In the genomic region with DNA sequence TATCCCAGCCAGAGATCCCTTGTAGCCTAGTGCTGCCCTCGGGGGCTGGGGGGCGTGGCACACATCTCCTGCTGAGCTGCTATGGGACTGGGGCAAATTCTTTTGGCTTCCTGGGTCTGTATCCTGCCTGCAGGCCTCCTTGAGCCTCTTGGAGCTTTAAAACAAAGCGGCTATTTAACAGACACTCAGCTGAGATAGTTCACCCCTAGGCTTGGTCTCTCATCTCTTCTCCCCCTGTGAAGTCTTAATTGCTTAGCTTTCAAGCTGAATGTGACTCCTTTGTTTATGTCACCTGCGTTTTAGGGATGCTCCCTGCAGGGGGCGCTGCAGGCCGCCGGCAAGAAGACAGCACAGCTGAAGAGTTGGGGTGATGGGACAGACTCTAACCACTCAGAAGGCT, we compare ENCODE assay signal across 10 mouse cellular contexts. TPM values are rescaled to one million over a fixed set of nuclear protein-coding genes. Genes with fewer than 3 reads are reported as not detected.
DNase-seq lines count a peak whose midpoint lies in the region; ATAC-seq and TF ChIP-seq lines count a peak whose summit lies in the region.
"Had no signal": no experiment of that assay in that cellular context is flagged by ENCODE, and none has a peak within 500 bp of the region (broad histone marks: within the 10 kb centered on the region; RNA-seq: fewer than 3 reads in every experiment).

No protein-coding gene starts in this region.

- peak; percentile 37; the same call in 1 of the 2 replicates for TF ChIP-seq CTCF in left cerebral cortex, adult 2 months (IDR thresholded peaks at IDR 0.05)
- TF ChIP-seq CTCF in E14TG2a.4 (conservative IDR thresholded peaks at IDR 0.05; ENCODE audit: low read length): peak; percentile 95
- peak; percentile 65 for TF ChIP-seq CTCF in brain, embryonic 14.5 days (IDR thresholded peaks at IDR 0.05; ENCODE audit: borderline replicate concordance, extremely low read depth, insufficient read depth, insufficient read length)

- H3K36me3 ChIP-seq in E14TG2a.4 (ENCODE audit: insufficient read depth, low read length): peaks cover 3% of the 10 kb centered on the region; the same call in 1 of the 2 replicates

- peaks cover 70% of the 10 kb centered on the region for H3K27me3 ChIP-seq in E14TG2a.4 (ENCODE audit: insufficient read depth, low read length)
- H3K27me3 ChIP-seq: limb, embryonic 12.5 days had no signal

- TF ChIP-seq POLR2A in brain, embryonic 14.5 days (IDR thresholded peaks at IDR 0.05; ENCODE audit: borderline replicate concordance, extremely low read depth, insufficient read depth, insufficient read length, poor library complexity, severe bottlenecking): no peak

- H3K9me3 ChIP-seq in E14TG2a.4 (ENCODE audit: low read length): no peaks in the 10 kb centered on the region

- H3K4me3 ChIP-seq in left cerebral cortex, adult 2 months: no peak overlapping the region
- no peak overlapping the region for H3K4me3 ChIP-seq in E14TG2a.4 (replicated peaks; ENCODE audit: low read length)
- H3K4me3 ChIP-seq: limb, embryonic 12.5 days had no signal

- peaks cover 38% of the 10 kb centered on the region for H3K4me1 ChIP-seq in E14TG2a.4 (replicated peaks; ENCODE audit: low read depth, low read length)

- no peak for ATAC-seq in cerebellum, adult (ENCODE audit: insufficient number of reproducible peaks, low FRiP score, low TSS enrichment)

- intact Hi-C loops in left cerebral cortex, adult 2 months (cut with DNase I): no loop called here
- intact Hi-C loops in left cerebral cortex, postnatal 25 days (cut with DNase I): no loop called here

- DNase-seq in left cerebral cortex, adult 2 months (ENCODE audit: extremely low spot score in 1 of 2, low spot score in 2 of 2): no peak
- no peak for DNase-seq in left cerebral cortex, postnatal 25 days (ENCODE audit: low spot score in 2 of 2)
- DNase-seq in brain, embryonic 14.5 days (ENCODE audit: low read depth): peak; percentile 66
- peak; percentile 61 for DNase-seq in mesoderm, embryonic 11.5 days (ENCODE audit: low read depth, low spot score)
- DNase-seq in ovary, postnatal 36 days (ENCODE audit: low spot score): no peak
- no peak for DNase-seq in left cerebral cortex, adult 18-20 months (ENCODE audit: low spot score in 2 of 2)
- DNase-seq: heart, adult 18-20 months had no signal

- no peak overlapping the region for H3K27ac ChIP-seq in left cerebral cortex, adult 2 months
- H3K27ac ChIP-seq: limb, embryonic 12.5 days had no signal

RNA-seq across cellular contexts. Expression of a gene that starts 38.8 kb away (rescaled TPM):
- 10 to 100 TPM; 19.4 to 20.1 TPM for total RNA-seq in left cerebral cortex, adult 2 months (2021)
- total RNA-seq in left cerebral cortex, postnatal 25 days (2021): 10 to 100 TPM; 16.8 to 21.0 TPM
- 21.8 and 26.0 TPM in 2 replicates for polyA plus RNA-seq in brain, embryonic 14.5 days (2012; rRNA removed)
- total RNA-seq in left cerebral cortex, adult 18-20 months (2021): 10 to 100 TPM; 18.4 to 18.6 TPM

RNA-seq across cellular contexts. Expression of a gene that starts 39.9 kb away (rescaled TPM):
- total RNA-seq in left cerebral cortex, adult 2 months (2021): 100 to 1,000 TPM; 179 to 197 TPM
- total RNA-seq in left cerebral cortex, postnatal 25 days (2021): 100 to 1,000 TPM; 187 to 190 TPM
- polyA plus RNA-seq in brain, embryonic 14.5 days (2012; rRNA removed): 224 and 264 TPM in 2 replicates
- 100 to 1,000 TPM; 196 to 198 TPM for total RNA-seq in left cerebral cortex, adult 18-20 months (2021)

Comparison
In these comparisons a context has a peak if more than half of its experiments do, and no peak if none do; other contexts are left out.
1. DNase-seq: peak in brain, embryonic 14.5 days (single experiment) and mesoderm, embryonic 11.5 days (single experiment); none in left cerebral cortex, adult 2 months (0 of 2), left cerebral cortex, postnatal 25 days (0 of 2), ovary, postnatal 36 days (single experiment) and left cerebral cortex, adult 18-20 months (0 of 2).
2. CTCF ChIP-seq: peak in every context shown above with its lines; median percentile 95 in E14TG2a.4; 65 in brain, embryonic 14.5 days; 37 in left cerebral cortex, adult 2 months.